Mouse (Mus musculus) myocyte (in vitro differentiated cells): Measurements from ENCODE around the gene Map4.

Source experiments
- CEBPB ChIP-seq: IDR thresholded peaks from 2 replicates; pipeline ENCODE4 v1.6.1; 2011; ENCODE audit warnings: mild to moderate bottlenecking, moderate library complexity; ENCODE audit not compliant: poor library complexity, insufficient read depth, severe bottlenecking
- E2F4 ChIP-seq: IDR thresholded peaks from one replicate; pipeline ENCODE4 v1.6.1; 2011; ENCODE audit warnings: mild to moderate bottlenecking, control low read depth, moderate library complexity; ENCODE audit not compliant: insufficient read depth
- MAX ChIP-seq: IDR thresholded peaks from one replicate; pipeline ENCODE4 v1.6.1; 2011; ENCODE audit warnings: low read depth, mild to moderate bottlenecking, control low read depth
- MYOD1 ChIP-seq, 3 experiments: IDR thresholded peaks; one replicate each; pipeline ENCODE4 v1.6.1; 2011; ENCODE audit warnings: control low read depth in 2 of 3, low read depth in 2 of 3, mild to moderate bottlenecking in 2 of 3, moderate library complexity in 1 of 3; ENCODE audit not compliant: insufficient read length in 2 of 3, control insufficient read depth in 1 of 3
- MYOG ChIP-seq, 3 experiments: IDR thresholded peaks; one replicate each; pipeline ENCODE4 v1.6.1; 2011; ENCODE audit warnings: control low read depth in 2 of 3, low read depth in 2 of 3, mild to moderate bottlenecking in 2 of 3; ENCODE audit not compliant: insufficient read length in 2 of 3, control insufficient read depth in 1 of 3, insufficient read depth in 1 of 3
- POLR2A ChIP-seq: IDR thresholded peaks from one replicate; pipeline ENCODE4 v1.6.1; 2011; ENCODE audit warnings: low read depth, mild to moderate bottlenecking, control low read depth, moderate library complexity; ENCODE audit not compliant: insufficient read length
- POLR2AphosphoS2 ChIP-seq: IDR thresholded peaks from one replicate; pipeline ENCODE4 v1.6.1; 2011; ENCODE audit warnings: low read depth, control low read depth; ENCODE audit not compliant: insufficient read length
- REST ChIP-seq: IDR thresholded peaks from one replicate; pipeline ENCODE4 v1.6.1; 2011; ENCODE audit warnings: mild to moderate bottlenecking, control low read depth, moderate library complexity; ENCODE audit not compliant: insufficient read depth, insufficient read length
- USF1 ChIP-seq: IDR thresholded peaks from one replicate; pipeline ENCODE4 v1.6.1; 2011; ENCODE audit warnings: low read depth, mild to moderate bottlenecking, control low read depth, moderate library complexity

- TF ChIP-seq POLR2A: no peak
- TF ChIP-seq REST: no peak
- TF ChIP-seq POLR2AphosphoS2: no peak
- no peak for TF ChIP-seq USF1
- no peak for TF ChIP-seq CEBPB
- no peak for TF ChIP-seq MAX
- no peak for TF ChIP-seq E2F4
- TF ChIP-seq MYOG (IDR thresholded peaks at IDR 0.05; ENCODE audit: control insufficient read depth in 1 of 3, insufficient read depth in 1 of 3, insufficient read length in 2 of 3, low read depth in 2 of 3): no peak
- TF ChIP-seq MYOD1 (IDR thresholded peaks at IDR 0.05; ENCODE audit: control insufficient read depth in 1 of 3, insufficient read length in 2 of 3, low read depth in 2 of 3): no peak
These were observed 90.2 kb downstream of the Map4 start for GRCm38 (mm10) chr9:110021463-110021862.
